Mouse (Mus musculus) heart, embryonic 16.5 days (tissue): ENCODE results near the gene Prkn. TPM values are rescaled to one million over a fixed set of nuclear protein-coding genes. Genes with fewer than 3 reads are reported as not detected.

Experiments used
- ATAC-seq: fragments of 200-750 bp; cut with Nextera tagmentation; replicated peaks from 2 replicates; pipeline ENCODE4 v1.8.0; 2017; ENCODE audit warnings: moderate number of reproducible peaks; ENCODE audit not compliant: insufficient read depth, low FRiP score; ENCODE audit errors: extremely low read depth
- H3K27ac ChIP-seq: fragments of 300-500 bp; sonication (generic); 2 replicates; pipeline ENCODE4 v1.5.1; 2014; ENCODE audit warnings: mild to moderate bottlenecking, low read length, control low read depth, moderate library complexity
- H3K27me3 ChIP-seq: fragments of 300-500 bp; sonication (generic); 2 replicates; pipeline ENCODE4 v1.6.1; 2014; ENCODE audit warnings: low read length, mixed read lengths; ENCODE audit not compliant: control insufficient read depth, insufficient read depth
- H3K36me3 ChIP-seq: fragments of 300-500 bp; sonication (generic); 2 replicates; pipeline ENCODE4 v1.6.1; 2014; ENCODE audit not compliant: control insufficient read depth, insufficient read depth
- H3K4me1 ChIP-seq: fragments of 300-500 bp; sonication (generic); 2 replicates; pipeline ENCODE4 v1.6.1; 2014; ENCODE audit warnings: low read length, mixed read lengths; ENCODE audit not compliant: control insufficient read depth, insufficient read depth
- H3K4me2 ChIP-seq: fragments of 300-500 bp; sonication (generic); 2 replicates; pipeline ENCODE4 v1.6.1; 2014; ENCODE audit warnings: low read depth, mild to moderate bottlenecking, control low read depth, low read length
- H3K4me3 ChIP-seq: fragments of 300-500 bp; sonication (generic); 2 replicates; pipeline ENCODE4 v1.5.1; 2014; ENCODE audit warnings: mild to moderate bottlenecking, control low read depth, low read length
- H3K9ac ChIP-seq: fragments of 300-500 bp; sonication (generic); 2 replicates; pipeline ENCODE4 v1.6.1; 2014; ENCODE audit warnings: low read length, control low read depth
- H3K9me3 ChIP-seq: fragments of 300-500 bp; sonication (generic); replicated peaks from 2 replicates; pipeline ENCODE4 v1.6.1; 2016; ENCODE audit warnings: low read length; ENCODE audit not compliant: control insufficient read depth
- WGBS: fragments of 180-500 bp; shearing (Covaris S2); extraction: QIAGEN DNeasy Blood & Tissue Kit; methylation state at CpG from one replicate; pipeline ENCODE4 v1.1.7; 2014; 5-methylcytosine and 5-hydroxymethylcytosine counted together
- polyA plus RNA-seq: library from polyadenylated mRNA; unstranded; fragments of >200 nt; fragmentation: Nextera tagmentation; extraction: Ambion mirVana; gene quantifications from 2 replicates; pipeline ENCODE4 v1.2.1, GENCODE M21; 2015

The Prkn gene
- polyA plus RNA-seq, 1 experiment from 2014 or later = 2.4 TPM

DNA sequence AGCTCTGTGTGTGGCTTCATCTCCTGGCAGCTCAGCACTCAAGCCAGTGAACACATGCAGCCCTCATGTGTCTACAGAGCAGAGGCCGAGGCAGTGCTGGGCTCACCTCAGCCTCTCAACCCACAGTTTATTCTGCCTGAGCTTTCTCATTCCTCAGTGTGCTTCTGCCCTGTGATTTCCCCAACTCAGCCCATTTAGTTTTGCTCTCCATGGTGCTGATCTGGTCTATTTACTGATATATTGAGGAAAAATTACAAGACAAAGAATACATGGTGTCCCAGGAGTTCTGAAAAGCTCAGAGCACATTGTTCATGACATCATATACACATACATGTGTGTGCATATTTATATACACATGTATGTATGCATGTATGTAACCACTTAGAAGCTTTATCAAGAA is 469.7 kb downstream of the Prkn start:
- H3K27ac ChIP-seq = no peak overlapping the region
- 27% methylated on average over 1 of the region's 1 CpGs for WGBS
- no peaks in the 10 kb centered on the region for H3K4me1 ChIP-seq
- no peaks in the 10 kb centered on the region for H3K36me3 ChIP-seq
- H3K4me2 ChIP-seq = no peak overlapping the region
- H3K9me3 ChIP-seq = no peaks in the 10 kb centered on the region
- no peak for ATAC-seq
- no peak overlapping the region for H3K9ac ChIP-seq
- no peaks in the 10 kb centered on the region for H3K27me3 ChIP-seq
- H3K4me3 ChIP-seq = no peak overlapping the region

- Histone ChIP-seq H3K27me3 (no peaks in the 10 kb centered on the region), H3K4me2 (no peak overlapping the region), H3K27ac (no peak overlapping the region), H3K9ac (no peak overlapping the region), H3K36me3 (no peaks in the 10 kb centered on the region), H3K4me3 (no peak overlapping the region), H3K9me3 (no peaks in the 10 kb centered on the region), H3K4me1 (no peaks in the 10 kb centered on the region)
- 63% methylated on average over 2 of the region's 2 CpGs for WGBS
- ATAC-seq = no peak
Measured at GRCm38 (mm10) chr17:11314163-11314562, 474.0 kb downstream of the Prkn start.

DNA sequence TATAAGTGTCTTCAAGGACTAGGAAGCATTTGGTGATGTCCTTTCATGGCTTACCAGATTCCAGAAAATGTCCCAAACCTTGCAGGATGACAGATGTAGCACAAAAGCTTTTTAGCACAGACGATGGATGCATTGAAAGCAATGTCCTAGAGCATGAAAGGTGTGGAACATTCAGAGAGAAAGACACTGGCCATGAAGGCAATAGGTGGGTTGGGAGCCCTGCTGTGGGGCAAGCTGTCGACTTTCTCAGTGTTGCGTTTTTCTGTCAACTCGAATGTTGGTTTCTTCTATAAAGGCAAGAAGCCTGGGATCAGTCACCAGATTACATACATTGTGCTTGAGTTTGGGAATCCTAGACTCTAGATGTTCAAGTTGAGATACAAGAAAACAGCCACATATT is 475.5 kb downstream of the Prkn start:
- H3K27ac ChIP-seq = no peak overlapping the region
- no peak overlapping the region for H3K4me2 ChIP-seq
- H3K27me3 ChIP-seq = no peaks in the 10 kb centered on the region
- no peaks in the 10 kb centered on the region for H3K9me3 ChIP-seq
- no peak overlapping the region for H3K9ac ChIP-seq
- 87% methylated on average over 4 of the region's 4 CpGs for WGBS
- no peak overlapping the region for H3K4me3 ChIP-seq
- no peaks in the 10 kb centered on the region for H3K36me3 ChIP-seq
- no peaks in the 10 kb centered on the region for H3K4me1 ChIP-seq
- ATAC-seq = no peak

DNA sequence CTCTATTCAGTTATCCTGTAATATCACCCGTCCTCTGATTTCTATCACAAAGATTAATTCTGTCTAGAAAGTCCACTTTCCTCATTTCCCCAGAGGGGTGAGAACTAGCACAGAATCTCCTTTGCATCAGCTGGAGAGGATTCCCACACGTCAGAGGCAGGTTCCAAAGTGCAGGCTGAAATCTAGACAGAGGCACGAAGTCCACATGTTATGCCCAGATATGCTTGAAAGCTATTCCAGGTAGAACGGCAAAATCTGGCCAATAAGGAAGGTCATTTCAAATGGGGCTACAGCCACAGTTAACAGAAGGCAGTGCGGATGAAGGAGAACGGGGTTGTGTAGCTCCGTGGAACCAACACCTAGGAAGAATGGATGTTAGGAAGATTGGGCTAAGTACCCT is 478.8 kb downstream of the Prkn start:
- H3K27ac ChIP-seq = no peak overlapping the region
- H3K4me2 ChIP-seq = no peak overlapping the region
- no peak for ATAC-seq
- H3K4me3 ChIP-seq = no peak overlapping the region
- WGBS = 82% methylated on average over 7 of the region's 7 CpGs
- H3K9ac ChIP-seq = no peak overlapping the region
- no peaks in the 10 kb centered on the region for H3K9me3 ChIP-seq
- no peaks in the 10 kb centered on the region; the same call in 1 of the 2 replicates for H3K27me3 ChIP-seq
- no peaks in the 10 kb centered on the region for H3K4me1 ChIP-seq
- H3K36me3 ChIP-seq = no peaks in the 10 kb centered on the region

GRCm38 (mm10) chr17:11319666-11320360 is 479.6 kb downstream of the Prkn start:
- H3K9me3 ChIP-seq = no peaks in the 10 kb centered on the region
- no peak overlapping the region for H3K4me2 ChIP-seq
- no peaks in the 10 kb centered on the region; the same call in 1 of the 2 replicates for H3K27me3 ChIP-seq
- no peak overlapping the region for H3K27ac ChIP-seq
- no peak overlapping the region for H3K9ac ChIP-seq
- H3K4me1 ChIP-seq = no peaks in the 10 kb centered on the region
- 79% methylated on average over 7 of the region's 7 CpGs for WGBS
- no peaks in the 10 kb centered on the region for H3K36me3 ChIP-seq
- ATAC-seq = no peak
- H3K4me3 ChIP-seq = no peak overlapping the region

DNA sequence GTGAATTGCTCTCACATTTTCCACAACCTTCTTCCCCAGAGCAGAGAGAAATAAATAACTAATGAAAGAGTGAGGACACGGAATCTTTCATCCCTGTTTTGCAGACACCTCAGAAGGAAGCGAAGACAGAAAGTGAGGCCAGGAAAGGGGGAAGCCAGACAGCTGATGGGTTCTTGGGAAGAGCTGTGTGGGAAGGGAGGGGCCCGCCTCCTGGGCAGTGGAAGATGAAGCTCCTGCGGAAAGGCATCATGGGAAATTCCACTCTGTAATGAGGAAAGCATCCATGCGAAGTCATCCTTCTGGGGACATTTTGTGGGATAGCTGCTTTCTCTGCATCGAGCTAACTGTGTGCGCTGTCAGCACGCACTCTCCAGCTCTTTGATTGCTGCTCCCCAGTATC is 491.9 kb downstream of the Prkn start:
- no peaks in the 10 kb centered on the region for H3K36me3 ChIP-seq
- H3K4me1 ChIP-seq = no peaks in the 10 kb centered on the region
- H3K27me3 ChIP-seq = no peaks in the 10 kb centered on the region
- H3K4me2 ChIP-seq = no peak overlapping the region
- H3K27ac ChIP-seq = no peak overlapping the region
- no peak overlapping the region for H3K9ac ChIP-seq
- H3K9me3 ChIP-seq = no peaks in the 10 kb centered on the region
- 67% methylated on average over 8 of the region's 8 CpGs for WGBS
- ATAC-seq = no peak
- H3K4me3 ChIP-seq = no peak overlapping the region

DNA sequence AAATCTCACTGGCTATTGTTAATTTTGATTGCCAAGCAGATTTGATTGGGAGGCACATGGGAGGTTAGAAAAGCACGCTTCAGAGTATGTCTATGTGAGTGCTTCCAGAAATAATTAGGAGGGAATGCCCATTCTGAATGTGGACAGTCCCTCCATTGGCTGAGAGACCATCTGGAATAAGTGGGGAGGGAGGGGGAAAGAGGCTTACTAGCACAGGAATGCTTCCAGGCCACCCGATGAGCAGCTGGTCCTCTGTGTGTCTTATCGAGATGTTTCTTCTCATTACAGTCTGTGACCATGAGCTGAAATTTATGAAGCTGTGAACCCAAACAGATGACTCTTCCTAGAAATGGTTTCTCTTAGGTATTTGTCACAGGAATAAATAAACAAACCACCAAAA is 493.6 kb downstream of the Prkn start:
- Histone ChIP-seq H3K4me2 (no peak overlapping the region), H3K27ac (no peak overlapping the region), H3K4me3 (no peak overlapping the region), H3K4me1 (no peaks in the 10 kb centered on the region), H3K9ac (no peak overlapping the region), H3K36me3 (no peaks in the 10 kb centered on the region), H3K27me3 (no peaks in the 10 kb centered on the region), H3K9me3 (no peaks in the 10 kb centered on the region)
- WGBS = 72% methylated on average over 3 of the region's 3 CpGs
- no peak for ATAC-seq

GRCm38 (mm10) chr17:11336156-11336555 is 496.0 kb downstream of the Prkn start:
- Histone ChIP-seq H3K4me3 (no peak overlapping the region), H3K27me3 (no peaks in the 10 kb centered on the region), H3K4me2 (no peak overlapping the region), H3K27ac (no peak overlapping the region), H3K4me1 (no peaks in the 10 kb centered on the region), H3K9ac (no peak overlapping the region), H3K36me3 (no peaks in the 10 kb centered on the region), H3K9me3 (no peaks in the 10 kb centered on the region)
- no peak for ATAC-seq
- 60% methylated on average over 1 of the region's 1 CpGs for WGBS

- Histone ChIP-seq H3K9ac (no peak overlapping the region), H3K4me1 (no peaks in the 10 kb centered on the region), H3K4me2 (no peak overlapping the region), H3K27ac (no peak overlapping the region), H3K27me3 (no peaks in the 10 kb centered on the region), H3K4me3 (no peak overlapping the region), H3K36me3 (no peaks in the 10 kb centered on the region), H3K9me3 (no peaks in the 10 kb centered on the region)
- ATAC-seq = no peak
- 37% methylated on average over 4 of the region's 4 CpGs for WGBS
Measured at GRCm38 (mm10) chr17:11340368-11340767, 500.2 kb downstream of the Prkn start.
